Mouse (Mus musculus) thymus, postnatal 36 days (tissue): ENCODE results near the gene Mtf1.
A peak's percentile ranks its signal among the peaks of the same experiment; 100 is the strongest.

ENCODE experiments used
- DNase-seq, 2 experiments: peaks; one replicate each; pipeline ENCODE4 v3.0.0; 2022; ENCODE audit warnings: mixed read lengths in 2 of 2

Mtf1 gene

GRCm38 (mm10) chr4:124856294-124856693 is 54.4 kb downstream of the Mtf1 start:
- DNase-seq = no peak

- DNase-seq = no peak
Observed at GRCm38 (mm10) chr4:124858370-124858769, 56.5 kb downstream of the Mtf1 start.

- peak in 1 of 2 experiments; percentile 43 for DNase-seq
Observed at GRCm38 (mm10) chr4:124860446-124860845, 58.5 kb downstream of the Mtf1 start.

- DNase-seq = no peak
Observed at GRCm38 (mm10) chr4:124861283-124862188, 59.6 kb downstream of the Mtf1 start, which contains the start of gene Maneal. Maneal (minus strand) TSS chr4:124862171.

- no peak for DNase-seq
Observed at GRCm38 (mm10) chr4:124872719-124873118, 70.8 kb downstream of the Mtf1 start.

GRCm38 (mm10) chr4:124880599-124880998 is 78.7 kb downstream of the Mtf1 start, which contains the start of gene Epha10:
Epha10 (plus strand) TSS chr4:124880899.
- DNase-seq = no peak

- no peak for DNase-seq
Observed at GRCm38 (mm10) chr4:124881341-124881908, 79.5 kb downstream of the Mtf1 start.

- no peak for DNase-seq
Observed at GRCm38 (mm10) chr4:124882151-124882729, 80.3 kb downstream of the Mtf1 start.

GRCm38 (mm10) chr4:124888702-124889101 is 86.8 kb downstream of the Mtf1 start:
- no peak for DNase-seq

GRCm38 (mm10) chr4:124889935-124890334 is 88.0 kb downstream of the Mtf1 start:
- DNase-seq = no peak

GRCm38 (mm10) chr4:124890831-124891230 is 88.9 kb downstream of the Mtf1 start:
- DNase-seq = no peak

- DNase-seq = no peak
Observed at GRCm38 (mm10) chr4:124893769-124894168, 91.9 kb downstream of the Mtf1 start.

- DNase-seq = no peak
Observed at GRCm38 (mm10) chr4:124894508-124895428, 92.9 kb downstream of the Mtf1 start.

GRCm38 (mm10) chr4:124898428-124898827 is 96.5 kb downstream of the Mtf1 start:
- DNase-seq = no peak
